ENCODE assay signal across 20 mouse cellular contexts in the genomic region with DNA sequence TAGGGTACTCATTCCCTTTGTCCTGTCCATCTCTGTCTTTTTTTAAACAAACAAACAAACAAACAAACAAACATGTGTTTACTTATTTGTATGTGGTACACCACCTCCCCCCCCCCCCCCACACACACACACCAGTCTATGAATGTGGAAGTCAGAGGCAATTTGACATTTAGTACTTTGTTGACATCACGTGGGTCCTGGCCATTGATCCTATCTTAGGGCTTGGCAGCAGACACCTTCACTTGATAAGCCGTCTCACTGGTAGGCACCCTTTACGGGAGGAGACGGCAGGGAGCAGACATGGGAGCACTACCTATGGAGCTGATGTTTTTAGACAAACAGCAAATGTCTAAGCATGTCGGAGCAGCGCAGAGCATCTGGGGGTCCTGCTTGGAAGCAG. TPM values are rescaled to one million over a fixed set of nuclear protein-coding genes. Genes with fewer than 3 reads are reported as not detected.
DNase-seq lines count a peak whose midpoint lies in the region; ATAC-seq and TF ChIP-seq lines count a peak whose summit lies in the region.
"Had no signal": no experiment of that assay in that cellular context is flagged by ENCODE, and none has a peak within 500 bp of the region (broad histone marks: within the 10 kb centered on the region; RNA-seq: fewer than 3 reads in every experiment).

No protein-coding gene starts in this region.

- no peaks in the 10 kb centered on the region for H3K36me3 ChIP-seq in heart, embryonic 10.5 days
- no peaks in the 10 kb centered on the region for H3K36me3 ChIP-seq in heart, embryonic 12.5 days
- H3K36me3 ChIP-seq in kidney, embryonic 16.5 days (ENCODE audit: insufficient read depth, low read length), result no peaks in the 10 kb centered on the region
- H3K36me3 ChIP-seq in kidney, embryonic 15.5 days, result no peaks in the 10 kb centered on the region
- H3K36me3 ChIP-seq in midbrain, embryonic 16.5 days (ENCODE audit: control insufficient read depth, insufficient read depth, low read length), result no peaks in the 10 kb centered on the region
- no peaks in the 10 kb centered on the region for H3K36me3 ChIP-seq in midbrain, postnatal 0 days (ENCODE audit: insufficient read depth, low read length)
- H3K36me3 ChIP-seq: embryonic facial prominence, embryonic 12.5 days; forebrain, embryonic 15.5 days; hindbrain, embryonic 12.5 days had no signal

- H3K9me3 ChIP-seq in heart, embryonic 10.5 days, result no peaks in the 10 kb centered on the region
- no peaks in the 10 kb centered on the region for H3K9me3 ChIP-seq in heart, embryonic 12.5 days (replicated peaks)
- H3K9me3 ChIP-seq in kidney, embryonic 16.5 days (ENCODE audit: low read length), result no peaks in the 10 kb centered on the region
- H3K9me3 ChIP-seq in kidney, embryonic 15.5 days (replicated peaks), result no peaks in the 10 kb centered on the region
- H3K9me3 ChIP-seq in midbrain, embryonic 16.5 days (replicated peaks; ENCODE audit: control insufficient read depth, low read length, poor library complexity, severe bottlenecking), result no peaks in the 10 kb centered on the region
- no peaks in the 10 kb centered on the region for H3K9me3 ChIP-seq in midbrain, postnatal 0 days (ENCODE audit: low read length)
- H3K9me3 ChIP-seq: embryonic facial prominence, embryonic 12.5 days; forebrain, embryonic 15.5 days; hindbrain, embryonic 12.5 days had no signal

- H3K4me2 ChIP-seq in heart, embryonic 12.5 days, result no peak overlapping the region
- H3K4me2 ChIP-seq in kidney, embryonic 16.5 days (replicated peaks; ENCODE audit: low read depth, low read length), result no peak overlapping the region
- H3K4me2 ChIP-seq in kidney, embryonic 15.5 days, result no peak overlapping the region
- H3K4me2 ChIP-seq in midbrain, embryonic 16.5 days (ENCODE audit: low read length), result no peak overlapping the region
- H3K4me2 ChIP-seq in midbrain, postnatal 0 days (ENCODE audit: low read depth, low read length, poor library complexity, severe bottlenecking), result no peak overlapping the region
- H3K4me2 ChIP-seq: embryonic facial prominence, embryonic 12.5 days; forebrain, embryonic 15.5 days; hindbrain, embryonic 12.5 days had no signal

- no peak for DNase-seq in heart, embryonic 10.5 days (ENCODE audit: low spot score)
- no peak for DNase-seq in midbrain, postnatal 0 days (ENCODE audit: low spot score)
- DNase-seq: adrenal gland, postnatal 14 days; cerebellum, adult 11-12 months; cerebellum, adult 9-10 months; cerebellum, postnatal 25 days; gastrocnemius, postnatal 36 days; heart, postnatal 36 days had no signal

- no peak overlapping the region for H3K4me3 ChIP-seq in heart, embryonic 10.5 days
- H3K4me3 ChIP-seq in heart, embryonic 12.5 days, result no peak overlapping the region
- no peak overlapping the region for H3K4me3 ChIP-seq in kidney, embryonic 16.5 days (ENCODE audit: low read length)
- H3K4me3 ChIP-seq in kidney, embryonic 15.5 days (replicated peaks), result no peak overlapping the region
- H3K4me3 ChIP-seq in midbrain, embryonic 16.5 days (ENCODE audit: low read depth, low read length), result no peak overlapping the region
- no peak overlapping the region for H3K4me3 ChIP-seq in midbrain, postnatal 0 days (ENCODE audit: low read depth, low read length)
- H3K4me3 ChIP-seq: embryonic facial prominence, embryonic 12.5 days; forebrain, embryonic 15.5 days; hindbrain, embryonic 12.5 days had no signal

- ATAC-seq in heart, embryonic 12.5 days (ENCODE audit: insufficient number of reproducible peaks, low FRiP score), result no peak
- ATAC-seq in kidney, embryonic 16.5 days (ENCODE audit: low FRiP score, low TSS enrichment), result 0 out of 2 replicates have a peak, but pooled peaks have one; percentile 7
- no peak for ATAC-seq in kidney, embryonic 15.5 days (replicated peaks; ENCODE audit: low FRiP score)
- no peak for ATAC-seq in midbrain, embryonic 16.5 days
- ATAC-seq in midbrain, postnatal 0 days (ENCODE audit: low FRiP score), result no peak
- no peak for ATAC-seq in monocyte, adult 5-6 weeks (replicated peaks; ENCODE audit: insufficient number of reproducible peaks, low FRiP score, low TSS enrichment, poor library complexity, severe bottlenecking)
- ATAC-seq: activated CD4-positive, CD25-positive, alpha-beta regulatory T cell, adult 4 months; CD4-positive, CD25-positive, alpha-beta regulatory T cell, adult 4 months; forebrain, embryonic 15.5 days; hindbrain, postnatal 0 days; Patski had no signal

- H3K27me3 ChIP-seq in heart, embryonic 10.5 days (ENCODE audit: insufficient read depth, poor library complexity, severe bottlenecking), result no peaks in the 10 kb centered on the region
- no peaks in the 10 kb centered on the region for H3K27me3 ChIP-seq in heart, embryonic 12.5 days (replicated peaks)
- no peaks in the 10 kb centered on the region for H3K27me3 ChIP-seq in kidney, embryonic 16.5 days (ENCODE audit: insufficient read depth, low read length)
- H3K27me3 ChIP-seq in kidney, embryonic 15.5 days, result no peaks in the 10 kb centered on the region
- no peaks in the 10 kb centered on the region for H3K27me3 ChIP-seq in midbrain, embryonic 16.5 days (ENCODE audit: control insufficient read depth, insufficient read depth, low read depth, low read length)
- no peaks in the 10 kb centered on the region for H3K27me3 ChIP-seq in midbrain, postnatal 0 days (ENCODE audit: insufficient read depth, low read length)
- H3K27me3 ChIP-seq: embryonic facial prominence, embryonic 12.5 days; forebrain, embryonic 15.5 days; hindbrain, embryonic 12.5 days; Patski had no signal

- H3K9ac ChIP-seq in heart, embryonic 12.5 days, result no peak overlapping the region
- H3K9ac ChIP-seq in kidney, embryonic 16.5 days (replicated peaks; ENCODE audit: low read length), result no peak overlapping the region
- H3K9ac ChIP-seq in kidney, embryonic 15.5 days, result no peak overlapping the region
- no peak overlapping the region for H3K9ac ChIP-seq in midbrain, embryonic 16.5 days (ENCODE audit: low read depth, low read length)
- H3K9ac ChIP-seq in midbrain, postnatal 0 days (replicated peaks; ENCODE audit: low read length, poor library complexity, severe bottlenecking), result no peak overlapping the region
- H3K9ac ChIP-seq: embryonic facial prominence, embryonic 12.5 days; forebrain, embryonic 15.5 days; hindbrain, embryonic 12.5 days had no signal

- peaks cover 58% of the 10 kb centered on the region for H3K4me1 ChIP-seq in heart, embryonic 10.5 days
- H3K4me1 ChIP-seq in heart, embryonic 12.5 days (replicated peaks), result peaks cover 51% of the 10 kb centered on the region
- peaks cover 11% of the 10 kb centered on the region; the same call in 1 of the 2 replicates for H3K4me1 ChIP-seq in kidney, embryonic 16.5 days (ENCODE audit: insufficient read depth, low read length)
- peaks cover 29% of the 10 kb centered on the region for H3K4me1 ChIP-seq in kidney, embryonic 15.5 days
- H3K4me1 ChIP-seq in midbrain, embryonic 16.5 days (ENCODE audit: control insufficient read depth, insufficient read depth, low read length), result peaks cover 5% of the 10 kb centered on the region; the same call in 1 of the 2 replicates
- H3K4me1 ChIP-seq in midbrain, postnatal 0 days (ENCODE audit: insufficient read depth, low read length), result no peaks in the 10 kb centered on the region
- H3K4me1 ChIP-seq: embryonic facial prominence, embryonic 12.5 days had no signal

- TF ChIP-seq CTCF in midbrain, postnatal 0 days (IDR thresholded peaks at IDR 0.05), result no peak

- 0 out of 2 replicates have a peak overlapping the region, but pooled peaks have one; percentile 52 for H3K27ac ChIP-seq in heart, embryonic 10.5 days
- H3K27ac ChIP-seq in heart, embryonic 12.5 days (ENCODE audit: poor library complexity, severe bottlenecking), result no peak overlapping the region
- no peak overlapping the region for H3K27ac ChIP-seq in kidney, embryonic 16.5 days (ENCODE audit: low read length)
- H3K27ac ChIP-seq in kidney, embryonic 15.5 days, result no peak overlapping the region
- H3K27ac ChIP-seq in midbrain, embryonic 16.5 days (ENCODE audit: low read length), result peak overlapping the region; percentile 42; the same call in 1 of the 2 replicates
- H3K27ac ChIP-seq in midbrain, postnatal 0 days (ENCODE audit: low read depth, low read length), result no peak overlapping the region
- H3K27ac ChIP-seq: embryonic facial prominence, embryonic 12.5 days; forebrain, embryonic 15.5 days; hindbrain, embryonic 12.5 days; hindbrain, postnatal 0 days had no signal

- WGBS in heart, embryonic 10.5 days, result 42% methylated on average over 6 of the region's 6 CpGs
- WGBS in heart, embryonic 12.5 days, result 40% methylated on average over 6 of the region's 6 CpGs
- WGBS in kidney, embryonic 16.5 days, result 64% methylated on average over 6 of the region's 6 CpGs
- 61% methylated on average over 6 of the region's 6 CpGs for WGBS in kidney, embryonic 15.5 days
- WGBS in midbrain, embryonic 16.5 days, result 78% methylated on average over 6 of the region's 6 CpGs
- WGBS in midbrain, postnatal 0 days, result 70% methylated on average over 6 of the region's 6 CpGs

RNA-seq across cellular contexts. Expression of gene Med9, which starts 53.1 kb away (rescaled TPM):
- polyA plus RNA-seq in heart, embryonic 10.5 days (2016; fragmentation: Nextera tagmentation; extraction: Ambion mirVana), result 51.8 and 55.6 TPM in 2 replicates
- polyA plus RNA-seq in heart, embryonic 12.5 days (2016; fragmentation: Nextera tagmentation; extraction: Ambion mirVana), result 46.5 and 48.2 TPM in 2 replicates
- polyA plus RNA-seq in kidney, embryonic 16.5 days (2015; fragmentation: Nextera tagmentation; extraction: Ambion mirVana), result 49.1 and 49.3 TPM in 2 replicates
- 45.7 and 46.5 TPM in 2 replicates for polyA plus RNA-seq in kidney, embryonic 15.5 days (2015; fragmentation: Nextera tagmentation; extraction: Ambion mirVana)
- polyA plus RNA-seq in midbrain, embryonic 16.5 days (2015; fragmentation: Nextera tagmentation; extraction: Ambion mirVana), result 30.7 and 33.4 TPM in 2 replicates
- total RNA-seq in midbrain, postnatal 0 days (2014; rRNA removed), result 26.3 and 28.7 TPM in 2 replicates
- polyA plus RNA-seq in midbrain, postnatal 0 days (2015; fragmentation: Nextera tagmentation; extraction: Ambion mirVana), result 32.0 and 34.8 TPM in 2 replicates
- total RNA-seq in monocyte, adult 5-6 weeks (2017), result 3.5 to 4.9 TPM (median 4.6 TPM) in 3 replicates

RNA-seq across cellular contexts. Expression of gene Cops3, which starts 55.3 kb away (rescaled TPM):
- 192 and 210 TPM in 2 replicates for polyA plus RNA-seq in heart, embryonic 10.5 days (2016; fragmentation: Nextera tagmentation; extraction: Ambion mirVana)
- polyA plus RNA-seq in heart, embryonic 12.5 days (2016; fragmentation: Nextera tagmentation; extraction: Ambion mirVana), result 158 and 163 TPM in 2 replicates
- 215 and 224 TPM in 2 replicates for polyA plus RNA-seq in kidney, embryonic 16.5 days (2015; fragmentation: Nextera tagmentation; extraction: Ambion mirVana)
- 206 and 213 TPM in 2 replicates for polyA plus RNA-seq in kidney, embryonic 15.5 days (2015; fragmentation: Nextera tagmentation; extraction: Ambion mirVana)
- polyA plus RNA-seq in midbrain, embryonic 16.5 days (2015; fragmentation: Nextera tagmentation; extraction: Ambion mirVana), result 174 and 180 TPM in 2 replicates
- total RNA-seq in midbrain, postnatal 0 days (2014; rRNA removed), result 94.1 and 104 TPM in 2 replicates
- polyA plus RNA-seq in midbrain, postnatal 0 days (2015; fragmentation: Nextera tagmentation; extraction: Ambion mirVana), result 147 and 148 TPM in 2 replicates
- total RNA-seq in monocyte, adult 5-6 weeks (2017), result 92.3 to 107 TPM (median 102 TPM) in 3 replicates

RNA-seq across cellular contexts. Expression of gene Nt5m, which starts 55.7 kb away (rescaled TPM):
- polyA plus RNA-seq in heart, embryonic 10.5 days (2016; fragmentation: Nextera tagmentation; extraction: Ambion mirVana), result 39.4 and 39.9 TPM in 2 replicates
- 35.7 and 36.2 TPM in 2 replicates for polyA plus RNA-seq in heart, embryonic 12.5 days (2016; fragmentation: Nextera tagmentation; extraction: Ambion mirVana)
- polyA plus RNA-seq in kidney, embryonic 16.5 days (2015; fragmentation: Nextera tagmentation; extraction: Ambion mirVana), result 44.4 and 46.3 TPM in 2 replicates
- 37.9 and 42.8 TPM in 2 replicates for polyA plus RNA-seq in kidney, embryonic 15.5 days (2015; fragmentation: Nextera tagmentation; extraction: Ambion mirVana)
- 68.5 and 75.8 TPM in 2 replicates for polyA plus RNA-seq in midbrain, embryonic 16.5 days (2015; fragmentation: Nextera tagmentation; extraction: Ambion mirVana)
- total RNA-seq in midbrain, postnatal 0 days (2014; rRNA removed), result 72.6 and 86.9 TPM in 2 replicates
- polyA plus RNA-seq in midbrain, postnatal 0 days (2015; fragmentation: Nextera tagmentation; extraction: Ambion mirVana), result 92.2 and 99.1 TPM in 2 replicates
- total RNA-seq in monocyte, adult 5-6 weeks (2017), result 7.0 to 8.1 TPM (median 7.1 TPM) in 3 replicates

Comparison
In these comparisons a context has a peak if more than half of its experiments do, and no peak if none do; other contexts are left out.
1. H3K27ac ChIP-seq: peak in heart, embryonic 10.5 days (single experiment) and midbrain, embryonic 16.5 days (single experiment); none in heart, embryonic 12.5 days (single experiment), kidney, embryonic 16.5 days (single experiment), kidney, embryonic 15.5 days (single experiment) and midbrain, postnatal 0 days (single experiment).